Mouse (Mus musculus): ENCODE measurements around the gene Duox1. TPM values are rescaled to one million over a fixed set of nuclear protein-coding genes. Genes with fewer than 3 reads are reported as not detected.

Duox1 gene
- polyA plus RNA-seq, 1 experiment: not detected

- 0 out of 2 replicates have a peak, but pooled peaks cover 2% of the 10 kb centered on the region for H3K4me1 ChIP-seq (ENCODE audit: control insufficient read depth, insufficient read depth, insufficient read length)
- DNase-seq (ENCODE audit: low read depth in 1 of 2, low spot score in 2 of 2): peak; percentile 63 to 69
- TF ChIP-seq POLR2A (IDR thresholded peaks at IDR 0.05; ENCODE audit: low read depth, low read length): no peak
- no peak for TF ChIP-seq CTCF (IDR thresholded peaks at IDR 0.05; ENCODE audit: extremely low read depth, insufficient read depth, insufficient read length, insufficient replicate concordance)
- no peaks in the 10 kb centered on the region for H3K36me3 ChIP-seq (ENCODE audit: control insufficient read depth, insufficient read depth, low read length)
- WGBS: 1% methylated on average over 26 of the region's 26 CpGs
- no peaks in the 10 kb centered on the region for H3K27me3 ChIP-seq (ENCODE audit: control insufficient read depth, insufficient read depth, low read length)
- H3K27ac ChIP-seq (ENCODE audit: insufficient read depth, low read length): peak overlapping the region; percentile 87
- H3K4me3 ChIP-seq (ENCODE audit: extremely low read depth, insufficient read depth, insufficient read length): peak overlapping the region; percentile 70
These were observed 62.3 kb downstream of the Duox1 start for GRCm38 (mm10) chr2:122377751-122378246.

- no peak for DNase-seq (ENCODE audit: low read depth in 1 of 2, low spot score in 2 of 2)
- WGBS: 37% methylated on average over 8 of the region's 8 CpGs
- no peak overlapping the region for H3K27ac ChIP-seq (ENCODE audit: insufficient read depth, low read length)
These were observed 63.2 kb downstream of the Duox1 start for GRCm38 (mm10) chr2:122378421-122379291.

GRCm38 (mm10) chr2:122379292-122379650, 63.8 kb downstream of the Duox1 start:
- Histone ChIP-seq H3K27ac (ENCODE audit: insufficient read depth, low read length) (no peak overlapping the region), H3K36me3 (ENCODE audit: control insufficient read depth, insufficient read depth, low read length) (no peaks in the 10 kb centered on the region), H3K4me3 (ENCODE audit: extremely low read depth, insufficient read depth, insufficient read length) (no peak overlapping the region), H3K27me3 (ENCODE audit: control insufficient read depth, insufficient read depth, low read length) (no peaks in the 10 kb centered on the region), H3K4me1 (ENCODE audit: control insufficient read depth, insufficient read depth, insufficient read length) (0 out of 2 replicates have a peak, but pooled peaks cover 2% of the 10 kb centered on the region)
- TF ChIP-seq POLR2A (IDR thresholded peaks at IDR 0.05; ENCODE audit: low read depth, low read length) (no peak), CTCF (IDR thresholded peaks at IDR 0.05; ENCODE audit: extremely low read depth, insufficient read depth, insufficient read length, insufficient replicate concordance) (no peak)
- WGBS: 45% methylated on average over 2 of the region's 2 CpGs
- no peak for DNase-seq (ENCODE audit: low read depth in 1 of 2, low spot score in 2 of 2)

More at GRCm38 (mm10) chr2:122378421-122379291, 63.2 kb downstream of the Duox1 start:
- Histone ChIP-seq H3K4me3 (ENCODE audit: extremely low read depth, insufficient read depth, insufficient read length) (no peak overlapping the region), H3K4me1 (ENCODE audit: control insufficient read depth, insufficient read depth, insufficient read length) (0 out of 2 replicates have a peak, but pooled peaks cover 2% of the 10 kb centered on the region), H3K36me3 (ENCODE audit: control insufficient read depth, insufficient read depth, low read length) (no peaks in the 10 kb centered on the region), H3K27me3 (ENCODE audit: control insufficient read depth, insufficient read depth, low read length) (no peaks in the 10 kb centered on the region)
- TF ChIP-seq CTCF (IDR thresholded peaks at IDR 0.05; ENCODE audit: extremely low read depth, insufficient read depth, insufficient read length, insufficient replicate concordance) (no peak), POLR2A (IDR thresholded peaks at IDR 0.05; ENCODE audit: low read depth, low read length) (no peak)

- no peak for TF ChIP-seq POLR2A (IDR thresholded peaks at IDR 0.05; ENCODE audit: low read depth, low read length)
- TF ChIP-seq CTCF (IDR thresholded peaks at IDR 0.05; ENCODE audit: extremely low read depth, insufficient read depth, insufficient read length, insufficient replicate concordance): peak; percentile 63; the same call in 1 of the 2 replicates
- DNase-seq (ENCODE audit: low read depth in 1 of 2, low spot score in 2 of 2): peak in 1 of 2 experiments; percentile 37
- Histone ChIP-seq H3K4me3 (ENCODE audit: extremely low read depth, insufficient read depth, insufficient read length) (peak overlapping the region; percentile 17; the same call in 1 of the 2 replicates), H3K27me3 (ENCODE audit: control insufficient read depth, insufficient read depth, low read length) (no peaks in the 10 kb centered on the region), H3K27ac (ENCODE audit: insufficient read depth, low read length) (no peak overlapping the region), H3K4me1 (ENCODE audit: control insufficient read depth, insufficient read depth, insufficient read length) (no peaks in the 10 kb centered on the region), H3K36me3 (ENCODE audit: control insufficient read depth, insufficient read depth, low read length) (no peaks in the 10 kb centered on the region)
- 4% methylated on average over 11 of the region's 11 CpGs for WGBS
These were observed 65.4 kb downstream of the Duox1 start for GRCm38 (mm10) chr2:122380768-122381311.

- Histone ChIP-seq H3K4me3 (ENCODE audit: extremely low read depth, insufficient read depth, insufficient read length) (no peak overlapping the region), H3K4me1 (ENCODE audit: control insufficient read depth, insufficient read depth, insufficient read length) (no peaks in the 10 kb centered on the region), H3K36me3 (ENCODE audit: control insufficient read depth, insufficient read depth, low read length) (no peaks in the 10 kb centered on the region), H3K27ac (ENCODE audit: insufficient read depth, low read length) (no peak overlapping the region), H3K27me3 (ENCODE audit: control insufficient read depth, insufficient read depth, low read length) (no peaks in the 10 kb centered on the region)
- TF ChIP-seq CTCF (IDR thresholded peaks at IDR 0.05; ENCODE audit: extremely low read depth, insufficient read depth, insufficient read length, insufficient replicate concordance): no peak
- no peak for TF ChIP-seq POLR2A (IDR thresholded peaks at IDR 0.05; ENCODE audit: low read depth, low read length)
- WGBS: 68% methylated on average over 16 of the region's 16 CpGs
- no peak for DNase-seq (ENCODE audit: low read depth in 1 of 2, low spot score in 2 of 2)
These were observed 66.0 kb downstream of the Duox1 start for GRCm38 (mm10) chr2:122381329-122382103.

GRCm38 (mm10) chr2:122382121-122382520, 66.6 kb downstream of the Duox1 start:
- 64% methylated on average over 6 of the region's 6 CpGs for WGBS
- H3K4me3 ChIP-seq (ENCODE audit: extremely low read depth, insufficient read depth, insufficient read length): no peak overlapping the region
- no peak for DNase-seq (ENCODE audit: low read depth in 1 of 2, low spot score in 2 of 2)
- no peak overlapping the region for H3K27ac ChIP-seq (ENCODE audit: insufficient read depth, low read length)
- H3K27me3 ChIP-seq (ENCODE audit: control insufficient read depth, insufficient read depth, low read length): no peaks in the 10 kb centered on the region
- H3K4me1 ChIP-seq (ENCODE audit: control insufficient read depth, insufficient read depth, insufficient read length): no peaks in the 10 kb centered on the region
- H3K36me3 ChIP-seq (ENCODE audit: control insufficient read depth, insufficient read depth, low read length): no peaks in the 10 kb centered on the region
- no peak for TF ChIP-seq POLR2A (IDR thresholded peaks at IDR 0.05; ENCODE audit: low read depth, low read length)
- TF ChIP-seq CTCF (IDR thresholded peaks at IDR 0.05; ENCODE audit: extremely low read depth, insufficient read depth, insufficient read length, insufficient replicate concordance): no peak
